Mouse (Mus musculus): ENCODE measurements at regions not wholly inside any gene's neighbourhood (a gene's known extent, or its start where the extent isn't known, plus 50 kb on each side); places are given as distances from the start of the nearest gene placed in this dataset.

DNA sequence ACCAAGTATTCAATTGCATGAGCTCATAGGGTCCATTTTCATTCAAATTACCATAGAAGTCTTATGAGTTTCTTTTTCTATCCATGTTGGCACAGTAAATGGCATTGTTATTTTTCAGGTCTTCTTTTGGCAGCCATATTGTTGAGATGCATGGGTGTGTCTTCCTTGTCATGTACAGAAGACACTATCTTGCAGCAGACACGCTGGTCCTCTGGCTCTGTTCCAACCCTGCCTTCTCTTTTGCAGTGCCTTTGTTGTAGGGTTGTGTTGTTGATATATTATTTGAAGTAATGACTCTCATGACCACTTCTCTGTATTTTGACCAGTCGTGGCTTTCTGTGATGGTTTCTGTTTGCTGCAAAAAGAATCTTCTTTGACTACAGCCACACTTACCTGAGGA lies 274.4 kb upstream of the Camk1g start:
- Histone ChIP-seq H3K36me3 (replicated peaks) (no peaks in the 10 kb centered on the region), H3K9me3 (replicated peaks) (no peaks in the 10 kb centered on the region), H3K4me3 (ENCODE audit: low read depth, low read length) (no peak overlapping the region), H3K27me3 (ENCODE audit: insufficient read depth, low read length) (no peaks in the 10 kb centered on the region), H3K4me1 (ENCODE audit: insufficient read depth, low read depth, low read length) (no peaks in the 10 kb centered on the region)
- ATAC-seq (ENCODE audit: extremely low read depth, insufficient number of reproducible peaks, low FRiP score, poor library complexity, severe bottlenecking) (no peak), DNase-seq (ENCODE audit: low spot score) (no peak)
- no peak for TF ChIP-seq GATA2 (IDR thresholded peaks at IDR 0.05; ENCODE audit: borderline replicate concordance, low read depth, low read length)
- no peak for TF ChIP-seq TAL1 (conservative IDR thresholded peaks at IDR 0.05; ENCODE audit: low read depth, low read length)
- no peak for TF ChIP-seq GATA1 (IDR thresholded peaks at IDR 0.05; ENCODE audit: borderline replicate concordance, low read length)
- no peak for TF ChIP-seq CTCF (IDR thresholded peaks at IDR 0.05; ENCODE audit: low read depth, low read length)
- no peak for TF ChIP-seq POLR2AphosphoS5 (IDR thresholded peaks at IDR 0.05; ENCODE audit: insufficient replicate concordance, low read depth, low read length)

DNA sequence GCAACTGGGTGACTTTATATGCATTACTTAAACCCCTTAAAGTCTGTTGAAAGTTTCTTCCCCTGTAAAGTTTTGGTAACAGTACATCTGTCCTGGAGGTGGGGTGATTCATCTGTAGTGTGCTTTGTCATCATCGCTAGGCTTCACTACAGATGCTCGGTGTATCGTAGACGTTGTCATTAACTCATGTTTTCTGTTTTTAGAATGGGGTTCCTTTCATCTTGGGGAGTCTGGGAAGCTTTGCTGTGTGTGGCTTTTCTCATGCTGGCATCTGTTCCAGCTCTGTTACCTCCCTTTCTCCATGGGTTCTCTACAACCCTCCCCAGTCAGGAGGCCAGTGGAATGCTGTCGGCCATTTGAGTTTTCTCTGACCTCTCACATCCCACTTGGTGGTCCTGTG lies 266.4 kb upstream of the Camk1g start:
- no peaks in the 10 kb centered on the region for H3K4me1 ChIP-seq (ENCODE audit: insufficient read depth, low read depth, low read length)
- H3K27me3 ChIP-seq (ENCODE audit: insufficient read depth, low read length): peaks cover 2% of the 10 kb centered on the region; the same call in 1 of the 2 replicates
- H3K9me3 ChIP-seq (replicated peaks): no peaks in the 10 kb centered on the region
- no peak overlapping the region for H3K4me3 ChIP-seq (ENCODE audit: low read depth, low read length)
- no peak for TF ChIP-seq GATA2 (IDR thresholded peaks at IDR 0.05; ENCODE audit: borderline replicate concordance, low read depth, low read length)
- TF ChIP-seq POLR2AphosphoS5 (IDR thresholded peaks at IDR 0.05; ENCODE audit: insufficient replicate concordance, low read depth, low read length): no peak
- TF ChIP-seq CTCF (IDR thresholded peaks at IDR 0.05; ENCODE audit: low read depth, low read length): no peak
- no peak for TF ChIP-seq GATA1 (IDR thresholded peaks at IDR 0.05; ENCODE audit: borderline replicate concordance, low read length)
- TF ChIP-seq TAL1 (conservative IDR thresholded peaks at IDR 0.05; ENCODE audit: low read depth, low read length): no peak
- no peaks in the 10 kb centered on the region for H3K36me3 ChIP-seq (replicated peaks)
- ATAC-seq (ENCODE audit: extremely low read depth, insufficient number of reproducible peaks, low FRiP score, poor library complexity, severe bottlenecking) (no peak), DNase-seq (ENCODE audit: low spot score) (no peak)

DNA sequence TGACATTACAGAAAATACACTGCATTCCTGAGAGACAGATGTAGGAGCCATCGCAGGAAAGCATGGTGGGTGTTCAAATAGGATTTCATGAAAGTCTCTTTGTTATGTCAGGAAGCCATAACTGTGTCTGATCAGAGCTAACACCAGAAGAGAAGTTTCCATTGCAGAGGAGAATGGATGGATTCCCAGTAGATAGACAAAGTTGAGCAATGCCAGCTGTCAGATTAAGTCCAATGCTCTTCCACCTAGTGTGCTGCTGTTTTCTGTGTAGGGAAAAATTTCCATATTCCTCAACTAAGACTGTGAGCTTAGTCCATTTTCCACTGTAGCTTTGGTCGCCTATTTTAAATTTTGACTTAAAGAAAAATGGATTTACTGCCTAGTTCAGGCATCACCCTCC lies 262.0 kb upstream of the Camk1g start:
- Histone ChIP-seq H3K9me3 (replicated peaks) (no peaks in the 10 kb centered on the region), H3K36me3 (replicated peaks) (no peaks in the 10 kb centered on the region), H3K4me1 (ENCODE audit: insufficient read depth, low read depth, low read length) (no peaks in the 10 kb centered on the region), H3K4me3 (ENCODE audit: low read depth, low read length) (no peak overlapping the region), H3K27me3 (ENCODE audit: insufficient read depth, low read length) (peaks cover 2% of the 10 kb centered on the region; the same call in 1 of the 2 replicates)
- DNase-seq (ENCODE audit: low spot score) (no peak), ATAC-seq (ENCODE audit: extremely low read depth, insufficient number of reproducible peaks, low FRiP score, poor library complexity, severe bottlenecking) (no peak)
- TF ChIP-seq TAL1 (conservative IDR thresholded peaks at IDR 0.05; ENCODE audit: low read depth, low read length): no peak
- TF ChIP-seq GATA1 (IDR thresholded peaks at IDR 0.05; ENCODE audit: borderline replicate concordance, low read length): no peak
- TF ChIP-seq GATA2 (IDR thresholded peaks at IDR 0.05; ENCODE audit: borderline replicate concordance, low read depth, low read length): no peak
- no peak for TF ChIP-seq CTCF (IDR thresholded peaks at IDR 0.05; ENCODE audit: low read depth, low read length)
- no peak for TF ChIP-seq POLR2AphosphoS5 (IDR thresholded peaks at IDR 0.05; ENCODE audit: insufficient replicate concordance, low read depth, low read length)

DNA sequence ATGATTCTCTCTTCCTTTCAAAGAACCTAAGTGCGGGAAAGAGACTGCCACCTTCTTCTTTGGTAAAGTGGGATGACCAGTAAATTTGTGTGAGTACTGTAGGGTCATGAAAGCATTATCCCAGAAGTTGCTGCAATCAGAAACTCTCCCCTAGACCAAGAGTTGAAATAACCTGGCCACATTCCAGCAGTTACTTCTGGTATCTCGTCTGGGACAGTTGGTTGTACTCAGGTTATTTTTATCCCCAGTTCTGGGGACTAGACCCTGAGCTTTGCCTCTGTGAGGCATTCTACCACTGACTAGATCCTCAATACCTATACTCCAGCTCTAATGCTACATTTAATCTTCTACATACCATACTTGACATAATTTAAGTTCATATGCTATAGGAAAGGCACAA lies 259.8 kb upstream of the Camk1g start:
- H3K36me3 ChIP-seq (replicated peaks): no peaks in the 10 kb centered on the region

DNA sequence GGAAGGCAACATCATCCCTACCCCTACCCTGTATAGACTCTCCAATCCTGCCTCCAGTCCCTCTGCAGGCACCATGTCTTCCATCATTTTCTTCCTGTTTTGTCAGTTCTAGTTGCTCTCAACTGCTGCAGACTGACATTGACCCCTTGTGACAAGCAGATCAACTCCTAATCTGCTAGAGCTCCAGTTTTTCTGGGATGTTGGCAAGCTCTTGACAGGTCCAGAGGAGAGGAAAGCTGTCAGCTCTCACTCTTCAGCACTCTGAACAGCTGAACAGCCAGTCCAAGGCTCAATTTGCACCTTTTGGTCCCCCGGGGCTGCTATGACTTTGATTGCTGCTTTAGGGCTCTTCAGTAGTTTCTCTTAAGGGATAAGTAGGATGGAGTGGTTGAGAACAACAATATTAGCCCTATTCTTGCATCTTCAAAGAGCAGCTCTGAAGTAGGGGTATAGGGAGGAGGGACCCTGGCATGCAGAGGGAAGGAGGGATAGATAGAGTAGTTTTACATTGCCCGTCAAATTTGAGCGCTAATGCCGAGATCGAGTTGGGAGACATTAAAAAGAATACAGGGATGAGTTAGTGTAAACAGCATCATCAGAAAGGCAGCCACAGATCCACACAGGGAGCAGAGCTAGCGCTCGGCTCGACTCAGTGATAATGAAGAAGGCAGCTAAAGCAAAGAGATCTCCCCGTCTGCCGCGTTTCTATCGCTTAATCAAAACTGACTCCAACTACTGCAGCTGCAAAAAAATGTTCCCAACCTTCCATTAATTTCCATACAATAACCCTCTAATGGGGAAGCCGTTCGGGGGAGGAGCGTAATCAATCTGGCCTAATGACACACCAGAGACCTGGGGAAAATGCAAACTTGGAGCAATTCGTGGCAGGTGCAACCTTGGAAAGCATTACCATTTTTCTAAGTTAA lies 257.1 kb upstream of the Camk1g start:
- ATAC-seq (ENCODE audit: extremely low read depth, insufficient number of reproducible peaks, low FRiP score, poor library complexity, severe bottlenecking) (no peak), DNase-seq (ENCODE audit: low spot score) (no peak)
- peaks cover 4% of the 10 kb centered on the region; the same call in 1 of the 2 replicates for H3K27me3 ChIP-seq (ENCODE audit: insufficient read depth, low read length)
- H3K9me3 ChIP-seq (replicated peaks): no peaks in the 10 kb centered on the region
- no peaks in the 10 kb centered on the region for H3K4me1 ChIP-seq (ENCODE audit: insufficient read depth, low read depth, low read length)
- TF ChIP-seq GATA1 (IDR thresholded peaks at IDR 0.05; ENCODE audit: borderline replicate concordance, low read length): no peak
- TF ChIP-seq POLR2AphosphoS5 (IDR thresholded peaks at IDR 0.05; ENCODE audit: insufficient replicate concordance, low read depth, low read length): no peak
- no peak for TF ChIP-seq TAL1 (conservative IDR thresholded peaks at IDR 0.05; ENCODE audit: low read depth, low read length)
- TF ChIP-seq CTCF (IDR thresholded peaks at IDR 0.05; ENCODE audit: low read depth, low read length): no peak
- TF ChIP-seq GATA2 (IDR thresholded peaks at IDR 0.05; ENCODE audit: borderline replicate concordance, low read depth, low read length): no peak
- H3K36me3 ChIP-seq (replicated peaks): no peaks in the 10 kb centered on the region
- no peak overlapping the region for H3K4me3 ChIP-seq (ENCODE audit: low read depth, low read length)

More for the DNA sequence above, 259.8 kb upstream of the Camk1g start:
- no peaks in the 10 kb centered on the region for H3K9me3 ChIP-seq (replicated peaks)
- no peak overlapping the region for H3K4me3 ChIP-seq (ENCODE audit: low read depth, low read length)
- DNase-seq (ENCODE audit: low spot score) (no peak), ATAC-seq (ENCODE audit: extremely low read depth, insufficient number of reproducible peaks, low FRiP score, poor library complexity, severe bottlenecking) (no peak)
- H3K4me1 ChIP-seq (ENCODE audit: insufficient read depth, low read depth, low read length): no peaks in the 10 kb centered on the region
- TF ChIP-seq GATA1 (IDR thresholded peaks at IDR 0.05; ENCODE audit: borderline replicate concordance, low read length) (no peak), GATA2 (IDR thresholded peaks at IDR 0.05; ENCODE audit: borderline replicate concordance, low read depth, low read length) (no peak), TAL1 (conservative IDR thresholded peaks at IDR 0.05; ENCODE audit: low read depth, low read length) (no peak), POLR2AphosphoS5 (IDR thresholded peaks at IDR 0.05; ENCODE audit: insufficient replicate concordance, low read depth, low read length) (no peak), CTCF (IDR thresholded peaks at IDR 0.05; ENCODE audit: low read depth, low read length) (no peak)
- peaks cover 6% of the 10 kb centered on the region; the same call in 1 of the 2 replicates for H3K27me3 ChIP-seq (ENCODE audit: insufficient read depth, low read length)
